Mouse (Mus musculus): ENCODE measurements at regions not wholly inside any gene's neighbourhood (a gene's known extent, or its start where the extent isn't known, plus 50 kb on each side); places are given as distances from the start of the nearest gene placed in this dataset.

DNA sequence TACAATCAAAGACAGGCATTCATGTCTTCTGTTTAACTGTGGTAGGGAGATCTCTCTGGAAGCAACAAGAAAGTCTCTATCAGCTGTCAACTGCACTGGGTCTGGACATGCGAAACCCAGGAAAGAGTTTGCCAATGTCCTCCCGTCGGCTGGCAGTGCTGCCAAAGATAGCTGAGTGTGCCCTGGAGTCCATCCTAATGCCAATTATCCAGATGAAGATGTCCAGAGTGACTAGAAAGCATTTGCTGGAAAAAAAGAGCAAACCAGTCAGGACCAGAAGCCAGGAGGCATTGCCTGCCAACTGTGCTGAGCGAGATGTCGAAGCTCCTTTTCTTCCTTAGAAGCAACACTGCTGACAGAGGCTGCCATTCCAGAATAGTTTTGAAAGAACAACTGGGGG is 167.6 kb upstream of the Hs3st3a1 start:
- Histone ChIP-seq H3K9me3 (ENCODE audit: control insufficient read depth, low read length) (no peaks in the 10 kb centered on the region), H3K9ac (no peak overlapping the region), H3K36me3 (replicated peaks; ENCODE audit: control insufficient read depth, insufficient read depth) (no peaks in the 10 kb centered on the region), H3K4me2 (replicated peaks) (no peak overlapping the region), H3K4me1 (replicated peaks; ENCODE audit: control insufficient read depth, insufficient read depth, low read length) (no peaks in the 10 kb centered on the region), H3K27me3 (ENCODE audit: control insufficient read depth, insufficient read depth, low read length) (no peaks in the 10 kb centered on the region), H3K4me3 (replicated peaks; ENCODE audit: low read length) (no peak overlapping the region), H3K27ac (no peak overlapping the region)
- WGBS: 84% methylated on average over 5 of the region's 5 CpGs
- no peak for ATAC-seq (ENCODE audit: low FRiP score)
- no peak for DNase-seq (ENCODE audit: low spot score)

DNA sequence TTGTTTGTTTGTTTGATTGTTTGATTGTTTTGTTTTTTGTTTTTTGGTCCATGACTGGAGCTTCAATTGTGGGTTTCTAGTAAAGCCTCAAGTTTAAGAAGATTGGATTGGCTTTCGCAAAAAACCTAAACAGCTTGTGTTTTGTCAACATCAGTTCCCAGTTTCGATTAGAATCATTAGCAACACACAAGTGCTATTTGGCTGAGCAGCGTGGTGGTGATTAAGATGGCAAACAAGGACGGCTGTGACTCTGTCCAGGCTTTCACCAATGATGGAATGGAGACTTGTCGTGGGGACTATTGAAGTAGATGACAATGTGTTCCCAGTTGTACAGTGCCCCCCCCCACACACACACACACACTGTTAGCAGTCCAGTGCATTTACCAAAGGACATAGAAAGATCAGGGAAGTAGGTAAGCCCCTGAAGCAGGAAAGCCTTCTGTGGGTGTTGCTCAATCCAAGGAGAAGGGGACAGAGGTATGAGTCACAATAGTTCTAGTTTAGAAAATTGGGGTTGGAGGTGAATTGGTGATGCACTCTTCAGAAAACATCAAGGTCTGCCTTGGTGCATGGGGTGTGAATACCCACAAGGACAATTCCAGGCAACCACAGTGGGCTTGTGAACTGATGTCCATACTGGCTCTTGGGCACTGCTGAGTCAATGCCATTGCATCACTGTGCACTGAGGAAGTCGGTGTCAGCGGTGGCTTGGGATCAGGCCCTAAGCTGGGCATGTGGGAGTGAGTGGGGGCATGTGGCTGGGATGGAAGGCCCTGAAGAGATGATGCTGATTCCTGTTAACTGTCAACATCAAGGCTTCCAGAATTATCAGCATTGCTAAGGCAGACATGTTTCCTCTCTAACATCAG is 174.5 kb upstream of the Cox10 start:
- Histone ChIP-seq H3K36me3 (replicated peaks; ENCODE audit: control insufficient read depth, insufficient read depth) (no peaks in the 10 kb centered on the region), H3K27me3 (ENCODE audit: control insufficient read depth, insufficient read depth, low read length) (no peaks in the 10 kb centered on the region), H3K4me3 (replicated peaks; ENCODE audit: low read length) (no peak overlapping the region), H3K4me2 (replicated peaks) (no peak overlapping the region), H3K4me1 (replicated peaks; ENCODE audit: control insufficient read depth, insufficient read depth, low read length) (0 out of 2 replicates have a peak, but pooled peaks cover 13% of the 10 kb centered on the region), H3K9me3 (ENCODE audit: control insufficient read depth, low read length) (no peaks in the 10 kb centered on the region), H3K27ac (no peak overlapping the region), H3K9ac (no peak overlapping the region)
- ATAC-seq (ENCODE audit: low FRiP score) (no peak), DNase-seq (ENCODE audit: low spot score) (no peak)
- 77% methylated on average over 7 of the region's 7 CpGs for WGBS

DNA sequence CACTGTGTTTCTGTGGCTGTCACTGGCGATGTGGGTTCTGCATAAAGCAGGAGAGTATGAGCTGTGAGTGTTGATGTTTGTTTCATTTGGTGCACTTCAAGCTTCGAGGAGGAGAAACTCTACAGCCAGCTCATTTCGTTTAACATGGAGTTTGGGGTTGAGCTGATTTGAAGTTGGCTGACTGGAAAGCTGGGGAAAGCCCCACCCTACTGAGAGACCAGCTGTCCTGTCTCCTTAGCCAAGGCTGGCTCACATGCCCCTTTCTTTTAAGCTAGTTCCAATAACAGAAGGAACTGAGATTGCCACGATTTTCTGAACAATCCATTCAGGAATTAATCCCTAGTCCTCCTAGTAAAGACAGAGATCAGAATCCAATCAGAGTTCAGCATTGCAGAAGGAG is 157.6 kb upstream of the Cox10 start:
- H3K27ac ChIP-seq: no peak overlapping the region
- no peaks in the 10 kb centered on the region for H3K36me3 ChIP-seq (replicated peaks; ENCODE audit: control insufficient read depth, insufficient read depth)
- no peaks in the 10 kb centered on the region for H3K4me1 ChIP-seq (replicated peaks; ENCODE audit: control insufficient read depth, insufficient read depth, low read length)
- DNase-seq (ENCODE audit: low spot score) (no peak), ATAC-seq (ENCODE audit: low FRiP score) (no peak)
- H3K9ac ChIP-seq: no peak overlapping the region
- H3K4me2 ChIP-seq (replicated peaks): no peak overlapping the region
- no peak overlapping the region for H3K4me3 ChIP-seq (replicated peaks; ENCODE audit: low read length)
- H3K9me3 ChIP-seq (ENCODE audit: control insufficient read depth, low read length): no peaks in the 10 kb centered on the region
- H3K27me3 ChIP-seq (ENCODE audit: control insufficient read depth, insufficient read depth, low read length): no peaks in the 10 kb centered on the region
- WGBS: 88% methylated on average over 4 of the region's 4 CpGs

DNA sequence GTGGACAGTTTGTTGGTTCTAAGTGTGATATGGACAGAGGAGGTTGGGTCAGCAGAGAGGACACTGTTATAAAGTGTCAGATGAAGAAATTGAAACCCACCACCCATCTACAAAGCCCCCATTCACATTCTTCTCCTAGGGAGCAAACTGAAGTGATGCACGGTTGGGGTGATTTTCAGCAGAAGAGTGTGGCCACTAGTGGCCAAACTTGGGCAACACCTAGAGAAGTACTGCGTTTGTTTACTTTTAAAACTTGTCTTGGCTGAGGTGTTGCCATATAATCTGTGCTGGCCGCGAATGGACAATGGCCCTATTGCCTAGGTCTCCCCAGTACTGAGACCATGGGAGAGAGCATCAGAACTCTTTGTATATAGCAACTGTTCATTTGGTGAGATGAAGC is 150.8 kb upstream of the Cox10 start:
- H3K36me3 ChIP-seq (replicated peaks; ENCODE audit: control insufficient read depth, insufficient read depth): no peaks in the 10 kb centered on the region
- no peak overlapping the region for H3K4me2 ChIP-seq (replicated peaks)
- H3K27me3 ChIP-seq (ENCODE audit: control insufficient read depth, insufficient read depth, low read length): no peaks in the 10 kb centered on the region
- WGBS: 79% methylated on average over 4 of the region's 4 CpGs
- H3K9me3 ChIP-seq (ENCODE audit: control insufficient read depth, low read length): no peaks in the 10 kb centered on the region
- H3K4me1 ChIP-seq (replicated peaks; ENCODE audit: control insufficient read depth, insufficient read depth, low read length): no peaks in the 10 kb centered on the region
- H3K9ac ChIP-seq: no peak overlapping the region
- ATAC-seq (ENCODE audit: low FRiP score): no peak
- no peak for DNase-seq (ENCODE audit: low spot score)
- no peak overlapping the region for H3K4me3 ChIP-seq (replicated peaks; ENCODE audit: low read length)
- H3K27ac ChIP-seq: no peak overlapping the region

DNA sequence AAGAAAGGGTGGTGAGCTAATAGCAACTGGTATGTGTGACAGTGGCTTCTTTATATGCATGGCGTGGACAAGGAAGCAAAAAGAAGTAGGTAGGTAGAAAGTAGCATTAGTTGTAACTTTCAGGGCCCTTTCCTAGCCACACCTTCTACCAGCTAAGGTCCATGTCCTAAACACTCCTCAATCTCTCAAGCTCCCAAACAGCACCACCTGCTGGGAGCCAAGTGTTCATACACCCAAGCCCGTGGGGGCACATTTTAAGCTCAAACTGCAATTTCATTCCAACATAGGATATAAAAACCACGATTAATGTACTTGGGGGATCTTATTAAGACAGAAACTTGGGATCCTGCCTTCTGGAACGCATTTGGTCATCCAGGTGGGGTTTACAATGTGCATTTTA is 141.6 kb upstream of the Cox10 start:
- no peak for DNase-seq (ENCODE audit: low spot score)
- Histone ChIP-seq H3K36me3 (replicated peaks; ENCODE audit: control insufficient read depth, insufficient read depth) (no peaks in the 10 kb centered on the region), H3K27ac (no peak overlapping the region), H3K4me1 (replicated peaks; ENCODE audit: control insufficient read depth, insufficient read depth, low read length) (no peaks in the 10 kb centered on the region), H3K27me3 (ENCODE audit: control insufficient read depth, insufficient read depth, low read length) (no peaks in the 10 kb centered on the region), H3K9me3 (ENCODE audit: control insufficient read depth, low read length) (no peaks in the 10 kb centered on the region), H3K4me2 (replicated peaks) (no peak overlapping the region), H3K9ac (no peak overlapping the region), H3K4me3 (replicated peaks; ENCODE audit: low read length) (no peak overlapping the region)
- 91% methylated on average over 4 of the region's 4 CpGs for WGBS
- no peak for ATAC-seq (ENCODE audit: low FRiP score)

DNA sequence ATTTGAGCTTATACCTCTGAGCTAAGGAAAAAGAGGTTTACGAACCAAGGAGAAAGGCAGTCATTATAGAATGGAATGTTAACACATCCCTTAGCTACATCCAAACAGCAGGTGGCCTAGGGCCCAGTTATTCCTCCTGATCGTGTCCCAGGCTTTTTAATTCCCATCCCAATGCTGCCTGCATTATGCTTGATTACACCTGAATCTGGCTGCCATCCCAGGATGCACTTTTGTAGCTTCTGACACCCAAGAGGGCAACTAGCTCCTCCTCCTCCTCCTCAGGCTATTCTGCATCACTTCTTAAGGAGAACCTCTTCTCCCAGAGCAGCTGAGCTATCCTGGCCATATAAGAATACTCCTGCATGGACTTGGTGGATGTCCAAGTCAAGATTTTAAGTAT is 137.9 kb upstream of the Cox10 start:
- Histone ChIP-seq H3K36me3 (replicated peaks; ENCODE audit: control insufficient read depth, insufficient read depth) (no peaks in the 10 kb centered on the region), H3K9ac (no peak overlapping the region), H3K27ac (no peak overlapping the region), H3K27me3 (ENCODE audit: control insufficient read depth, insufficient read depth, low read length) (no peaks in the 10 kb centered on the region), H3K4me3 (replicated peaks; ENCODE audit: low read length) (no peak overlapping the region), H3K4me2 (replicated peaks) (no peak overlapping the region), H3K4me1 (replicated peaks; ENCODE audit: control insufficient read depth, insufficient read depth, low read length) (no peaks in the 10 kb centered on the region), H3K9me3 (ENCODE audit: control insufficient read depth, low read length) (no peaks in the 10 kb centered on the region)
- 42% methylated on average over 2 of the region's 2 CpGs for WGBS
- no peak for ATAC-seq (ENCODE audit: low FRiP score)
- no peak for DNase-seq (ENCODE audit: low spot score)

DNA sequence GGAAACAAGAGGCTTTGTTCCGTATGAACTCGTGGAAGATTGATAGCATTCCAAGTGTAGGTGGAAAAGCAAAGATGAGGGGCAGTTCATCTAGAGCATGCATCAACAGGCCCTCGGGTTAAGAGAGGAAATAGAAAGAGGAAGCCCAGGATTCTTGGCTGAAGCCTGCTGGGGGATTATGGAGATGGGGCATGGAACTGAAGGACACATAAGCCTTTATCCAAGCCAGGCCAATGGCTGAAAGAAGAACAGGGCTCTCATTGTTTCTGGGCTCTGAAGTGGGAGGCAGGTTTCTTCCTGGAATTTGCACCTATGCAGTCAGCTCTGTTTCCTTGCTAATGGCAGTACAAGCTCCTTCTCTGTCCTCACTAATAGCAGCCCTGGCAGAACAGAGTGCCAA is 131.6 kb upstream of the Cox10 start:
- Histone ChIP-seq H3K4me2 (replicated peaks) (no peak overlapping the region), H3K4me3 (replicated peaks; ENCODE audit: low read length) (no peak overlapping the region), H3K9ac (no peak overlapping the region), H3K4me1 (replicated peaks; ENCODE audit: control insufficient read depth, insufficient read depth, low read length) (no peaks in the 10 kb centered on the region), H3K27ac (no peak overlapping the region), H3K27me3 (ENCODE audit: control insufficient read depth, insufficient read depth, low read length) (no peaks in the 10 kb centered on the region), H3K36me3 (replicated peaks; ENCODE audit: control insufficient read depth, insufficient read depth) (no peaks in the 10 kb centered on the region), H3K9me3 (ENCODE audit: control insufficient read depth, low read length) (no peaks in the 10 kb centered on the region)
- WGBS: 57% methylated on average over 3 of the region's 3 CpGs
- ATAC-seq (ENCODE audit: low FRiP score) (no peak), DNase-seq (ENCODE audit: low spot score) (no peak)

DNA sequence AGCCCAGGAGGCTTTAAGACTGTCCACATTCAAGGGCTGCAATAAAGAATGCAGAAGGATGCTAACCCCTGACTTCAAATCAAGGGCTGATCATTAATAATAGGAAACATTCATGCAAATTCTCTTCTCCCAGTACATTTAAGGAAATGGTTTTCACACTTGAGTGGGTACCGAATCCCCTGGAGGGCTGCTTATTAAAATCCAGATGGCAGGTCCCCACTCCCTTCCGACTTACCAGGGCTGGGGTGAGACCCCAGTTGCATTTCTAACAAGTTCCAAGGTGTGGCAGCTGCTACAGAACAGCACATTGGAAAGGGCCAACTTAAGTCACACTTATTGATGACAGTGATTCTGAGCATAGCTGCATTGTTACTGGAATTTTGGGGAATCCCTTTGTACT is 129.0 kb upstream of the Cox10 start:
- DNase-seq (ENCODE audit: low spot score): no peak
- Histone ChIP-seq H3K4me2 (replicated peaks) (no peak overlapping the region), H3K9me3 (ENCODE audit: control insufficient read depth, low read length) (no peaks in the 10 kb centered on the region), H3K4me1 (replicated peaks; ENCODE audit: control insufficient read depth, insufficient read depth, low read length) (no peaks in the 10 kb centered on the region), H3K9ac (no peak overlapping the region), H3K27me3 (ENCODE audit: control insufficient read depth, insufficient read depth, low read length) (no peaks in the 10 kb centered on the region), H3K4me3 (replicated peaks; ENCODE audit: low read length) (no peak overlapping the region), H3K27ac (no peak overlapping the region), H3K36me3 (replicated peaks; ENCODE audit: control insufficient read depth, insufficient read depth) (no peaks in the 10 kb centered on the region)
- ATAC-seq (ENCODE audit: low FRiP score): no peak
- WGBS: 44% methylated on average over 2 of the region's 2 CpGs

DNA sequence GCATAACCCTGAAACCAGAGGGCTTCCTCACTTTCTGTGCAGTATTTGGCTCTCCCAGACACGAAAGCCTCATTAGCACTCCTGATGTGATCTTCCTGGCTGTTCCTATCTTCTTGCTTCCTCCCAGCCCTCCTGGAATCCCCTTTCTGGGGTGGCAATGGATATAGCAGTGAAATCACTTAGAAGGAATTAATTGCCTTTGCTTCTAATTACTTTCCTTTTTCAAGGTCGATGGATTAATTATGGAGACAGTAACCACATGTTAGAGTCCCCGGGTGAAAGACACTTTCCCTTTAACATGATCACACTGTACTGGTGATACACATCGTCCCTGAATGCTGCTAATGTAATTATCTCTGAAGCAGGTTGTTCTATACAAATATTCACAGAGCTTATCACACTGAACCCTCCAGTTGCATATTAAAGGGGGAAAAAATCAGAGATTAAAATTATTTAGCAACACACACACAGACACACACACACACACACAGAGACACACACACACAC is 128.1 kb upstream of the Cox10 start:
- no peaks in the 10 kb centered on the region for H3K36me3 ChIP-seq (replicated peaks; ENCODE audit: control insufficient read depth, insufficient read depth)
- WGBS: 51% methylated on average over 4 of the region's 4 CpGs
- no peaks in the 10 kb centered on the region for H3K4me1 ChIP-seq (replicated peaks; ENCODE audit: control insufficient read depth, insufficient read depth, low read length)
- DNase-seq (ENCODE audit: low spot score): peak; percentile 44
- peak; percentile 27; the same call in 1 of the 2 replicates for ATAC-seq (ENCODE audit: low FRiP score)
- no peak overlapping the region for H3K4me2 ChIP-seq (replicated peaks)
- no peak overlapping the region for H3K4me3 ChIP-seq (replicated peaks; ENCODE audit: low read length)
- H3K9me3 ChIP-seq (ENCODE audit: control insufficient read depth, low read length): no peaks in the 10 kb centered on the region
- H3K27me3 ChIP-seq (ENCODE audit: control insufficient read depth, insufficient read depth, low read length): no peaks in the 10 kb centered on the region
- H3K27ac ChIP-seq: no peak overlapping the region
- H3K9ac ChIP-seq: no peak overlapping the region

All from hindbrain, embryonic 14.5 days (tissue).